Mouse (Mus musculus): Measurements from ENCODE around the gene Sorbs1.
A peak's percentile ranks its signal among the peaks of the same experiment; 100 is the strongest.

The Sorbs1 gene

GRCm38 (mm10) chr19:40477445-40477941, 36.1 kb downstream of the Sorbs1 start:
- DNase-seq = no peak

DNA sequence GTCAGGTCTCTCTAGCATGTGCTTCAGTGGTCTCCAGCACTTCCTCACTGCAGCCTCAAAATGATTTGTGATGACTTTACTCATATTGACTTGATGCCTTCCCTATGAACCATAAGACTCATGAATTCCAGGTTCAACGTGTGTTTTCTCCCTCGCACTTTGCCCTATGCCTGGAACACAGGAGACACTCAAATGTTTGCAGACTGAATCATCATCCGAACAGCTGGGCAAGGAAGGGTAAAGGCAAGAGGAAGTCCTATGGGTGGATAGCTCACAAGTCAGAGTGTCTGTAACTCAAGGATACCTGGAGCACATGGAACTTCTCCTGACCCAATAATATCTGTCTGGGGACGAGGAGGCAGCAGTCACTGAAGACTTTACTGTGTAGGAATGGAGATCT, 37.1 kb downstream of the Sorbs1 start:
- no peak for DNase-seq

- DNase-seq = peak; percentile 56
These were observed 41.9 kb downstream of the Sorbs1 start for GRCm38 (mm10) chr19:40471526-40472245.

GRCm38 (mm10) chr19:40469792-40470191, 43.8 kb downstream of the Sorbs1 start:
- no peak for DNase-seq

DNA sequence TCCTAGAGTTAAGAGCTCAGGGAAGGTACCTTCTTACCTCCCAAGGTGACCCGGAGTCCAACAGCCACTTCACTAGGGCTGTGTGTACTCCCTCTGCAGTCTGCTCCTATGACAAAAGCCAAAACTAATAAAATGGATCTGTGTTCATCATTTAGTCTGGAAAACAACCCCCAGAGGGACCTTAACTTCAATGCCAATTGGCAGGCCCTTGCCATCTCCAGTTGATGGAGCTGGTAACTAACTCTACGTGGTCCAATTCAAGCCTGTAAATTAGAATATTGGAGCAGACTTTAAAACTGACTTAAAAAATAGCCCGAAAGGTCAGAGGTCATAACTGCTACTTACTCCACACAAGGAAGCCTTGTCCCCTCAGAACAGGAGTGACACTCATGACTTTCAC, 45.3 kb downstream of the Sorbs1 start:
- no peak for DNase-seq

DNA sequence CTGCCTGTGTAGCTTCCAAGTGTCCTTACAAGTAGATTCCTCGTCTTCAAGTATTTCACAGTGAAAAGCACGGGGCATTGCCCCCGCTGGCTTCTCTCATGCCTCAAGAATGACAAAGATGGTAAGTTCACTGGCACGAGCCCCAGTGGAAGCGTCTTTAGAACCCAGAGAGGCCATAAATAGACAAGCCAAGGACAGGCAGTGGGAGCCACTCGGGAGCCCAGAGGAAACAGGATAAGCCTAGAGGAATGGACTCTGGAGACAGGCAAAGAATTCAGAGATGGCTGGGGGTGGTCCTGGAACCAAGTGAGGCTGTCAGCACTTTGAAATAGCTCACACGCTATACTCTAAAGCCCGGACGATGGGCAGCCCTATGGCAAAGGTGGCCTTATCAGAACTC, 45.8 kb downstream of the Sorbs1 start:
- no peak for DNase-seq

DNA sequence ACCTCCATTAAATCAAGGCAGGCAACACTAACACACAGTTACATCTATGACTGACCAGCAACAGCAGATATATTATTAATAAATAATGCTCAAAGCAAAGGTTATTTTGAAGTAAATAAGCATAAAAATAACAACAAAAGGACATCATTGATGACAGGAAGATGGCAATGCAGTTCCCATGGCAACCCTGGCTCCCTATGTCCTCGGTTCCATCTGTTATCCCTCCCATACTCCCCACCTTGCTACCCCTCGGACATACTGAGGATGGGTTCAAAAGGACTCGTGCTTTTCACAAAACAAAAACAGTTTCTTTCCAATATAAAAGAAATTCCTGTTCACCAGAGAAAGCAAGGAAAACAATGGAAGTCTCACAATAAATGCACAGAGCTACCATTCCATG, 48.2 kb downstream of the Sorbs1 start:
- no peak for DNase-seq

GRCm38 (mm10) chr19:40464408-40464807, 49.2 kb downstream of the Sorbs1 start:
- no peak for DNase-seq

DNA sequence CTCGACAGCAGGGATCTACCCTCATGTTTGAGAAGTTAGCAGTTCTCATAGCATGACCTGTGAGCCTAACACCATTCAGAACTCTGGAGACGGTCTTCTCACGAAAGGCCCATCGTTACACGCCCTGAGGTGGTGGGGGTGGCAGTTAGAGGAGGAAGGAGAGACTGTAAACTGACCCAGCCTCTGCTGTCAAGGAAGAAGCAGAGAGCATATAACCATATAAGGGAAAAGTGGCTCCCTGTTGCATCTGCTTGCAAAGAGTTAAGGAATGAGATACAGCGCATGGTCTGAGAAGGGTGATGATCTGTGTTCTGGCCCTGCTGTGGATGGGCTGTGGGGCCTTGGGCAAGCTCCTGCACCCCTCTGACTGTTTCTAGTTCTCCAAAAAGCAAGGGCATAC, 50.7 kb downstream of the Sorbs1 start:
- DNase-seq = no peak

DNA sequence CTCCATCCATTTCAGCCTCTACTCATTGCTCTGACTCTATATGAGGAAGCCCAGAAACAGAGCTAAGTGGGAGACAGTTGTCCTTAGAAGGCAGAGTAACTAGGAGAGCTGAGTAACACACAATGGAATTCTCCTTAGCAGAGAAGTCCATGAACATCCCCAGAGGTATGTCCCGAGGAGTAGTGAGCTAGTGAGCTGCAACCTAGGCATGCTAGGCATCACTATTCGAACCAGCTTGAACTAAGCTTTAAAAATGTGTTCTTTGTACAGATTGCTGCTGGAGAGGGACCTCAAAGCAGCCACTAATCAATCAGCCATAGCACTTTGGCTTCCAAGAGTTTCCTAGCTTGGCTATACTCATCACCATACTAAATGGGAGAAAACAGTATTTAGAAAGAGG, 51.1 kb downstream of the Sorbs1 start:
- DNase-seq = no peak

DNA sequence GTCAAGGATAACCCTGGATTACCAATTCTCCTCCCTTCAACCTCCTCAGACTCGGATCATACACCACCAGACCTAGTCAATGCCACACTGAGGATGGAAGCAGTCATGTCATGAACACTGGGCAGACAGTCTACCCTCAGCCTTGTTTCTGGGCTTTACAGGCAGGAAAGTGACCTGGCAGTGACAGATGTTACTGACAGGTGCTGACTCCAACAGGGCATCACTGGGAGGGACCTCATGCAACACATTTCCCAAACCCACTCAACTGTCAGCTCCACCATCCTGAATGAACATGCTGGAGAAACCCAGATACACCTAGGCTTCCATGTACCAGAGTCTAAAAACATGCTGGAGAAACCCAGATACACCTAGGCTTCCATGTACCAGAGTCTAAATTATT, 51.9 kb downstream of the Sorbs1 start:
- no peak for DNase-seq

- DNase-seq = no peak
These were observed 52.6 kb downstream of the Sorbs1 start for GRCm38 (mm10) chr19:40460854-40461490.

DNA sequence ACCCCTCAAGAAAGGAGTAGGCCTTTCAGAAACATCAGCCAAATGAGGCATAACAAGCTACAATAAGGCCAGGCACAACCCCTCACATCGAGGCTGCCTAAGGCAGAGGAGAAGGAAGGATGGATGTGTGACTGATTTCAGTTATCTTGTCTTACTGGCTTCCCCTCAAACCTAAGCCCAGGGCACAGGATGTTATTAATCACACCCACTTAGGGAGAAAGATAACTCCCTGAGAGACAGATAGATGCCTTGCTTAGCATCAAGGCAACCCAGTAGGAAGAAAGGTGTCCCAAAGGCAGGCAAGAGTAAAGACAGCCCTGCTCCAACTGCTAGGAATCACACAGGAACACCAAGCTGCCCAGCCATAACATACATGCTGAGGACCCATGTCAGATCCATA, 54.2 kb downstream of the Sorbs1 start:
- no peak for DNase-seq

DNA sequence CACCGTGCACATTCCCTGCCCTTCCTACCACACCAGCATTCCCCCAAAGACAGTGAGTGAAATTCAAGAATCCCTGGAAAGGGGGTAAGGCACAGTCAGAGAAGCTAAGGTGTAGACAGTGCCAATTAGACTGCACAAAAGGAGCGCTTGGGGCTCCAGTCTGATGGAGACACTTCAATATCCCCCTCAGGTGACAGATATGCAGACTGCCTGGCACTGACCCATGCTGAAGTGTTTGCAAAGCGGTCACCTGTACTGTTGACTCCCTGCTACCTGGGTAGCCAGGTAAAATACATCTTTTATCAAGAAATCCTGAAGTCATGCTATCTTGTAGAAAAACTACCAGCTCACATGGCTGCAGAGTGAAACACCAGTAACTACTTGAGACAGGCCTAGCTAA, 54.8 kb downstream of the Sorbs1 start:
- no peak for DNase-seq

DNA sequence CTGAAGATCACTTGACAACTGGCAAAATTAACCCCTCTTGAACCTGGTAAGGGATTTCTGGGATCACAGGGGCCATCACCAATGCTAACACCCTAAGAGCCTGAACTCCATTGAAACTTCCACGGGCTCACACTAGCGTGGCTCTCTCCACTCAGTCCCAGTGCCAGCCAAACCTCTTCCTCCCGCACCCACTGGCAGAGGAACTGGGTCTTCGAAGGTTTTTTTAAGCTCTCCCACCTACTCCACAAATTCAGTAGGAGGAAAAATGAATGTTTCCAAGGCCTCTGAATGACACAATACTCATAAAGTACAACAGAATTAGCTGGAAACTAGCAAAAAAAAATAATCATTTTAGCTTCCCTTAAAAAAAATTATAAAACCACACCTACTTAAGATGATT, 58.3 kb downstream of the Sorbs1 start:
- no peak for DNase-seq

DNA sequence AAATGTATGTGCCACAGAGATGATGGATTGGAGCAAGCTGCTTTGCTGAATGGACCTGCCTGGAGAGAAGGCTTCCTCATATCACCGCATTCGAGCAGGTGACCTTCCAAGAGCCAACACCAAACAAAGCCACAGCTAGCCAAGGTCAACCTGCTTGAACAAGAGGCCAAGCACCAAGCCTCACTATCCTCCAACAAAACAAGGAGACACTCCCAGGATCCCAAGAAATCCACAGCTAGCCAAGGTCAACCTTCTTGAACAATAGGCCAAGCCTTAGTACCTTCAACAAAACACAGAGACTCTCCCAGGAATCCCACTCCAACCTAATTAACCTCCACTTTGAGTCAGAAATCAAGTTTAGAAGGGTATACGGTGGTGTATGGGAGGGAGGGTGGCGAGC, 59.5 kb downstream of the Sorbs1 start:
- no peak for DNase-seq

DNA sequence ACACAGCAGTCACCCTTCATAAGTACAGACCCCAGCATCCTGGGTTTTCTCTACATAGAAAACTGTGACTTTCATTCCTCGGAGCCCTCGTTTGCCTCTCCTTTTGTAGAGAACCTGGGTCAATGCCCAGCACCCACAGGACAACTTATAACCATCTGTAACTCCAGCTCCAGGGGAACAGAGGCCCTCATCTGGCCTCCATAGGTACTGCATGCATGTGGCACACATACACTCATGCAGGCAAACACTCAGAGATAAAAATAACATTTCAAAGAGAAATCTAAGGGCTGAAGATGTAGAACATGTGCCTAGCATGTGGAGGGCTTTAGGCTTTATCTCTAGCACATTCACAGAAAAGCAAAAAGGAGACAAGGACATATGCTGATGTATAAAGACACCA, 61.4 kb downstream of the Sorbs1 start:
- DNase-seq = no peak

DNA sequence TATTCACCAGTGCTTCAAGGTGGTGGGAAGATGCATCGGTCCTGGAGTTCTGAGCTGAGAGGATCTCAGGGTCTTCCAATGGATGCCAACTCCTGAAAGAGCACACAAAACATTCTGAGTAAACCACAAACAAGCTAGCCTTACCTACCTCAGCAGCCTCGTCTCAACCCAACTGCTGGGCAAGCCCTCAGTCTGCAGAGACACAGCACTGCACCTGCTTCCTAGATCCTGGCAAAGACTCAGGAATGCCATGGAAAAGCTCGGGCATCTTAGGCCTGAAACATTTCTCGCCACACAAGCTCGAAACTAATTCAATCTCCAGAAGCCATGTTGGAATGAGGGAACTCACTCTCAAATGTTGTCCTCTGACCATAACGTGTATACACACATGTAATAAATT, 62.3 kb downstream of the Sorbs1 start:
- DNase-seq = no peak

- DNase-seq = no peak
These were observed 67.1 kb downstream of the Sorbs1 start for GRCm38 (mm10) chr19:40446525-40446924.

DNA sequence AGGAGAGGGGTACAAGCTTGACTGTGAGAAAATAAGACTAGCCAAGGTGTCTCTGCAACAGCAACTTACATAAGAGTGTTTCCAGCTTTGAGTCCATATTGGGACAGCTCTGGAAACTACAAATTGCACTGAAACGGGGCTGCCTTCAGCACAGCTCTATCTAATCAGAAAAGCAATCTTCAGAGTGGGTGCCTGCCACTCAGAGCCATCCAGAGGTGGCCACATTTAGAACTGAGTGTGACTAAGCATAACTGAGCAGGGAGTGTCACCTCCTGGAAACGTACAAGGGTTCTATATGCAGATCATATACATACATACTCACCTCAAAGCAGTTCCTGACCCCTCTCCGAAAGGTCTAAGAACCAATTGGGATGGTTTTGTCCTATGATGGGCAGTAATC, 71.2 kb downstream of the Sorbs1 start:
- no peak for DNase-seq

GRCm38 (mm10) chr19:40440951-40441350, 72.6 kb downstream of the Sorbs1 start:
- no peak for DNase-seq

DNA sequence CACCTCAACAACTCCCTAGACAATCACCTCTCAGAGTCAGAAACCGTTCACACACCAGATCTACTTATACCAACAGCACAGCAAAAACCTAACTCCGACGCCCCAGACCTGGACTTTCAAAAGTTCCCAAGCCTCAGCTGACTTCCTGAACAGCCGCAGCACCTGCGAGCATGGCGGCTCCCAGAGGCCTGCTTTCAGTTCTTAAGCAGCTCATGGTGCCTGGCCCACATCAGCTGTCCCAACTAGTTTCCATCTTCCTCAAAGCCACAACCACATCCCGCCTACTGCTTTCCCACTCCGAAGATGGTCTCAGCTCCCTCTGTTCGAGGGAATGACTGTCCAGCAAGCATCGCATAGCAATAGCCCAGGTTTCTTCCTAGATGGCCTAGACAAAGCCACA, 74.7 kb downstream of the Sorbs1 start:
- no peak for DNase-seq

DNA sequence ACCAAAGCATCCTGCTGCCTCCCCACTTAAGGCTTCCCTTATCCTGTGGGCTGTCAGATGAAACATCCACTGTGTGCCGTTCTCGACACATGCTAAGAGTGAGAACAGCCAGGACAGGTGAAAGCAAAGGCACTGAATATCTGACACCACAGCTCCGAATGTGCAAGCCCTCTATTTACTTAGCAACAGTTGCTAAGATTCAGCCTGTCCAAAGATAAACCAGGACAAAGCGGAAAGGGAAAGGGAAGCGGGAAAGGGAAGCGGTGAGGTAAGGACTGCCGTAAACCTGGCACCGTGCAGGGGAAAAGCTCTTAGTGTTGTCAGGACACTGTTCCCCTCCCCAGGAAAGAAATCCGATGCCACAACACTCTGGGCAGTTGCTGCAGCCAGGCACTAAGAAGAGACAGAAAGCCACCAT, 75.9 kb downstream of the Sorbs1 start:
- no peak for DNase-seq

GRCm38 (mm10) chr19:40436465-40437200, 76.9 kb downstream of the Sorbs1 start:
- DNase-seq = no peak

Data from right cerebral cortex, postnatal 14 days (tissue).